Mouse (Mus musculus) C2C12 (cell line): Measurements from ENCODE around the gene Axin1.
"Not testable (repeated sequence)": the region's sequence is repeated elsewhere in the genome, so short reads cannot be mapped to it uniquely, and the experiment has no call there.

Experiments
- CEBPB ChIP-seq: IDR thresholded peaks from one replicate; pipeline ENCODE4 v1.6.1; 2011; ENCODE audit warnings: low read depth, mild to moderate bottlenecking, control low read depth, moderate library complexity
- CTCF ChIP-seq: IDR thresholded peaks from one replicate; pipeline ENCODE4 v1.5.1; 2011; ENCODE audit not compliant: control insufficient read depth, insufficient read depth, insufficient read length
- FOSL1 ChIP-seq: IDR thresholded peaks from one replicate; pipeline ENCODE4 v1.8.0; 2011; ENCODE audit warnings: mild to moderate bottlenecking, low read length; ENCODE audit not compliant: poor library complexity, insufficient read depth, severe bottlenecking
- MAX ChIP-seq: IDR thresholded peaks from one replicate; pipeline ENCODE4 v1.6.1; 2011; ENCODE audit warnings: mild to moderate bottlenecking, control low read depth
- MYOD1 ChIP-seq: IDR thresholded peaks from one replicate; pipeline ENCODE4 v1.6.1; 2011; ENCODE audit warnings: low read depth; ENCODE audit not compliant: control insufficient read depth, insufficient read length
- MYOG ChIP-seq: IDR thresholded peaks from one replicate; pipeline ENCODE4 v1.6.1; 2011; ENCODE audit not compliant: control insufficient read depth, insufficient read length; ENCODE audit errors: extremely low read depth
- USF1 ChIP-seq: IDR thresholded peaks from one replicate; pipeline ENCODE4 v1.6.1; 2011; ENCODE audit warnings: low read depth, mild to moderate bottlenecking, control low read depth, moderate library complexity

DNA sequence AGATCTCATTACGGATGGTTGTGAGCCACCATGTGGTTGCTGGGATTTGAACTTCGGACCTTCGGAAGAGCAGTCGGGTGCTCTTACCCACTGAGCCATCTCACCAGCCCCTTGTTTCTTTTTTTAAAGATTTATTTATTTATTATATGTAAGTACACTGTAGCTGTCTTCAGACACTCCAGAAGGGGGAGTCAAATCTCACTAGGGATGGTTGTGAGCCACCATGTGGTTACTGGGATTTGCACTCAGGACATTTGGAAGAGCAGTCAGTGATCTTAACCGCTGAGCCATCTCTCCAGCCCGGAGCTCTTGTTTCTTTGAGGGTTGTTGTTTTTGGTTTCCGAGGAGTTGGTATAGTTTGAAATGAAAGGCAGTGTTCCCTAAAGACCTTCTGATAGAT lies 24.0 kb upstream of the Axin1 start:
- TF ChIP-seq CTCF, USF1, MYOG, MYOD1, CEBPB, FOSL1, MAX: not testable (repeated sequence)
